Mouse (Mus musculus): ENCODE data around the gene Cabp7. TPM values are rescaled to one million over a fixed set of nuclear protein-coding genes. Genes with fewer than 3 reads are reported as not detected.

Gene Cabp7
- not detected in 2 replicates for polyA plus RNA-seq (2011; ENCODE audit: insufficient read depth, insufficient read length, low replicate concordance, missing spikeins)

DNA sequence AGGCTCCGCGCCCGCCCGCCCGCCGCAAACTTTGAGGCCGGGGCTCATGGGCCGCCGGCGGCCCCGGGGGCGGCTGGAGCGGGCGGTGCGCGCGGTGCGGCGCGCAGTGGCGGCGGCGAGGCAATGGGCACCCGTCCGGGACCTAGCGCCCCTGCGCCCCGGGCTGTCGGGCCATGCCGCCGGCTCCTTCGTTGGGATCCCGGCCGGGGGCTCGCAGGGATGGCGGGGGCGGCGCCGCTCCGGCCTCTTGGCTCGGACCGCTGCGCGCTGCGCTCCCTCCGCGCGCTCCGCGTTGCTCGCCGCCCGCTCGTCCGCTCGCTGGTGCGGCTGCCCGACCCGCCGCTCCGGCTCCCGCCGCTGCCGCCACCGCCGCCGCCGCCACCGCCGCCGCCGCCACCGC is at the start of gene Cabp7:
Gene Cabp7, minus strand, starts transcription at position 46 of the 400 bp plus-strand sequence.
- TF ChIP-seq POLR2A (IDR thresholded peaks at IDR 0.05; ENCODE audit: borderline replicate concordance, control insufficient read depth, low read depth, low read length) = no peak
- TF ChIP-seq CTCF (IDR thresholded peaks at IDR 0.05; ENCODE audit: control insufficient read depth, insufficient read depth, low read length) = no peak
- Histone ChIP-seq H3K4me3 (replicated peaks; ENCODE audit: control insufficient read depth, low read depth, low read length) (no peak within 1 kb of the TSS), H3K27ac (ENCODE audit: control insufficient read depth, insufficient read depth, low read depth, low read length, poor library complexity) (no peak within 1 kb of the TSS), H3K4me1 (ENCODE audit: control insufficient read depth, insufficient read depth, low read length) (no peaks in the 10 kb centered on the region)
- WGBS = 3% methylated on average over 71 of the region's 73 CpGs

DNA sequence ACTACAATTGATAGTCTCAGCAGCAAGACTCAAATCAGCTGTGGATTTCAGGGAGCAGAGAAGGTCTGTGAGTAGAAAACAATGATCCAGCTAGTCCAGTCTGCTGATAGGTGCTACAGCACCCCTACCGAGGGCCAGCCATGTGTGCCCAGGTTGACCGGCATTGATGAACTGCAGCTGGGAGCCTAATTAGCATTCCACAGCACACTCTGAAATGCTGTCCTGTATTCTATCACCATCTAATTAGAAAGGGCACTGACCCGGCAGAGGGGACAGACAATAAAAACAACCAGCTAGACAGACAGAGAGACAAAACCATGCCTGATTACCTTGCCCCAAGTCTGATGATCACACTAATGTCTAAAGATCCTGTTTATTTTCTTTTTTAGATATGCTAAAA is 46.4 kb upstream of the Cabp7 start:
- Histone ChIP-seq H3K4me3 (replicated peaks; ENCODE audit: control insufficient read depth, low read depth, low read length) (no peak overlapping the region), H3K27ac (ENCODE audit: control insufficient read depth, insufficient read depth, low read depth, low read length, poor library complexity) (no peak overlapping the region), H3K4me1 (ENCODE audit: control insufficient read depth, insufficient read depth, low read length) (no peaks in the 10 kb centered on the region)
- WGBS = 90% methylated on average over 3 of the region's 3 CpGs
- TF ChIP-seq POLR2A (IDR thresholded peaks at IDR 0.05; ENCODE audit: borderline replicate concordance, control insufficient read depth, low read depth, low read length) (no peak), CTCF (IDR thresholded peaks at IDR 0.05; ENCODE audit: control insufficient read depth, insufficient read depth, low read length) (no peak)

DNA sequence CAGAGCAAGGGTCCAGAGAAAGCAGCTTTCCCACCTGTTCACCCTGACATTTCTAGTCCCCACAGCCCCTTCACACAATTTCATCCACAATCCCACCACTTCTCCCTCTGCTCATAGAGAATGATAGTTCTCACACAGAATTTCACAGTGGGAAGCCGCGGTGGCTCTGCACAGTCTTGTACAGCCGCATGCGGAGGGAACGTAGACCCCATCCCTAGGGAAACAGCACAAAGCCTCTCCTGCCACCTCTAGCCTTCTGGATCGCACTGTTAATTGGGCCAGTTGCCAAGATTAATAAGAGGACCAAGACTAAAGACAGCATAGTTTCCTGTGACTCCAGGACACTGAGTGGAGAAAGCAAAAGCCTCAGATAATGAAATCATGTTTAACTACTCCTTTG is 45.0 kb upstream of the Cabp7 start:
- Histone ChIP-seq H3K27ac (ENCODE audit: control insufficient read depth, insufficient read depth, low read depth, low read length, poor library complexity) (no peak overlapping the region), H3K4me1 (ENCODE audit: control insufficient read depth, insufficient read depth, low read length) (no peaks in the 10 kb centered on the region), H3K4me3 (replicated peaks; ENCODE audit: control insufficient read depth, low read depth, low read length) (no peak overlapping the region)
- 86% methylated on average over 6 of the region's 6 CpGs for WGBS
- no peak for TF ChIP-seq CTCF (IDR thresholded peaks at IDR 0.05; ENCODE audit: control insufficient read depth, insufficient read depth, low read length)
- no peak for TF ChIP-seq POLR2A (IDR thresholded peaks at IDR 0.05; ENCODE audit: borderline replicate concordance, control insufficient read depth, low read depth, low read length)

DNA sequence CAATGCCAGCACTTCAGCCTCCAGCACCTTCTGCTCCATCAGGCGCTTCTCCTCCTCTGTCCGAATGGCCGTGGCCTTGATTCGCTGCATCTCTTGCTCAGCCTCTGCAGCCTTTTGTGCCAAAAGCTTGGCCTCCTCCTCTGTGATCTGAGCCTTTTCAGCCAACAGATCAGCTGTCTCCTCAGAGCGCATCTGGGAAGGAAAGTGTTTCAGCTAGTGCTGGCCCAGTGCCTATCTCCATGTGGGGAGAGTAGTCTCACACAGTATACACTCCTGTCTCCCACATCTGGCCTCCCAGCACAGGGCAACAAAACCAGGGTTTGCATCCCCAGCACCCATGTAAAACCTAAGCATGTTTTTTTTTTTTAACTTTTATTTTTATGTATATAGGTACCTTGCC is 43.1 kb upstream of the Cabp7 start:
- Histone ChIP-seq H3K4me1 (ENCODE audit: control insufficient read depth, insufficient read depth, low read length) (peaks cover 6% of the 10 kb centered on the region), H3K27ac (ENCODE audit: control insufficient read depth, insufficient read depth, low read depth, low read length, poor library complexity) (no peak overlapping the region), H3K4me3 (replicated peaks; ENCODE audit: control insufficient read depth, low read depth, low read length) (no peak overlapping the region)
- 85% methylated on average over 5 of the region's 5 CpGs for WGBS
- TF ChIP-seq POLR2A (IDR thresholded peaks at IDR 0.05; ENCODE audit: borderline replicate concordance, control insufficient read depth, low read depth, low read length) (no peak), CTCF (IDR thresholded peaks at IDR 0.05; ENCODE audit: control insufficient read depth, insufficient read depth, low read length) (no peak)

DNA sequence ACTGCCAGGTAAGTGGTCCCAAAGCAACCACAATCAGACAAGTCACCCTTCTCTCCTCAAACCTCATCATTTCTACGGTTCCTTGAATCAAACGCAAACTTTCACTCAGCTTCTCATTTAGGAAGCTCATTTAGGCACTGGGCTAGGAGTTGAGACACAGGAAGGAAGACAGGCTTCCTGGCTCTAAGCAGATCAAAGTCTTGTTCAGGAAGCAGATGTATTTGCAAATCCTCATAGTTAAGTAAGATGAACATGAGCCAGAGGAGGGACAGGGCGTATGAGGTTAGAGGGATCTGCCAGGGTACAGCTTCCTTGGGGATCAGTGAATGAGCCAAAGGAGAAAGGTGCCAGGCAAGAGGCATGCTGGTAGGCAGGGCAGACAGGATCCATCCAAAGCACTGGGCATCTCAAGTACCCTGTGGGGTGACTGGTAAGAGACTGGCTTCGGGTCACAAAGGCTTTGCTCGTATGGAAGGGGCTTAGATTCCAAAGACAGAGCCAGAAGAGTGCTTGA is 38.1 kb upstream of the Cabp7 start:
- Histone ChIP-seq H3K27ac (ENCODE audit: control insufficient read depth, insufficient read depth, low read depth, low read length, poor library complexity) (peak overlapping the region; percentile 36), H3K4me1 (ENCODE audit: control insufficient read depth, insufficient read depth, low read length) (peaks cover 9% of the 10 kb centered on the region), H3K4me3 (replicated peaks; ENCODE audit: control insufficient read depth, low read depth, low read length) (no peak overlapping the region)
- WGBS = 17% methylated on average over 5 of the region's 5 CpGs
- TF ChIP-seq POLR2A (IDR thresholded peaks at IDR 0.05; ENCODE audit: borderline replicate concordance, control insufficient read depth, low read depth, low read length) (no peak), CTCF (IDR thresholded peaks at IDR 0.05; ENCODE audit: control insufficient read depth, insufficient read depth, low read length) (no peak)

GRCm38 (mm10) chr11:4783116-4783515 is 36.5 kb upstream of the Cabp7 start:
- TF ChIP-seq POLR2A (IDR thresholded peaks at IDR 0.05; ENCODE audit: borderline replicate concordance, control insufficient read depth, low read depth, low read length) (no peak), CTCF (IDR thresholded peaks at IDR 0.05; ENCODE audit: control insufficient read depth, insufficient read depth, low read length) (no peak)
- Histone ChIP-seq H3K4me3 (replicated peaks; ENCODE audit: control insufficient read depth, low read depth, low read length) (no peak overlapping the region), H3K27ac (ENCODE audit: control insufficient read depth, insufficient read depth, low read depth, low read length, poor library complexity) (no peak overlapping the region), H3K4me1 (ENCODE audit: control insufficient read depth, insufficient read depth, low read length) (peaks cover 9% of the 10 kb centered on the region)
- WGBS = 33% methylated on average over 3 of the region's 3 CpGs

DNA sequence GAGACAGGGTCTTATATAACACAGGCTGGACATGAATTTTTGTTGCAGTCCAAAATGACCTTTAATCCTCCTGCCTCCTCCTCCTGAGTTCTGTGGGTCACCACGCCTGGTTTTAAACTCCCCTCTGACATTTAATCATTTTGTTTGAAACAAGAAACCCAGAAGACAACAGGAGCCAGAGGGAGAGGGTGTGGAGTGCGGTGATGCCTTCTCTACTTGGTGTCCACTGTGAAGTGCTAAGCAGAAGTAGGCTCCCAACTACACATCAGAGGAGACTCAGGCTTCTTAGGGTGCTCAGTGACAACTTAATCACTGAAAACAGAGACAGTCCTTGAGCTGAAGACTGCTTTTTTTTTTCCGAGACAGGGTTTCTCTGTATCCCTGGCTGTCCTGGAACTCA is 34.3 kb upstream of the Cabp7 start:
- WGBS = 87% methylated on average over 3 of the region's 3 CpGs
- TF ChIP-seq POLR2A (IDR thresholded peaks at IDR 0.05; ENCODE audit: borderline replicate concordance, control insufficient read depth, low read depth, low read length) (no peak), CTCF (IDR thresholded peaks at IDR 0.05; ENCODE audit: control insufficient read depth, insufficient read depth, low read length) (no peak)
- Histone ChIP-seq H3K4me3 (replicated peaks; ENCODE audit: control insufficient read depth, low read depth, low read length) (no peak overlapping the region), H3K4me1 (ENCODE audit: control insufficient read depth, insufficient read depth, low read length) (peaks cover 9% of the 10 kb centered on the region), H3K27ac (ENCODE audit: control insufficient read depth, insufficient read depth, low read depth, low read length, poor library complexity) (no peak overlapping the region)

DNA sequence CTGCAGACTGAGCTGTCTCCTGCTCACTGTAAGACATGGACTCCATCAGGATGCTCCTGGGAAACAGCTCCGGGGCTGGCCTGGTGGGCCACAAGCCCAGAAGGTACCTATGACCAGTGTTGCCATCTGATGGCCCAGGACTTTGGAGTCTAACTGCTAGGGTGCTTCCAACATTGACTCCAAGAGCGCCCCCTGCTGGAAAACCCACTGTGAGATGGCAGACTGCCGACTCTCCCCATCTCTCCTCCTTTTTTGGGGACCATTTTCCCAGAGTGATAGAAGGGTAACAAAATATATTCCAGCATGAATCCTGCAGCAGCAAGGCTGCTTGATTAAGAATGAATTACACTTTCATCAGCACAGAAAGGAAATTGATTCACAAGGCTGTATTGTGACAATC is 26.3 kb upstream of the Cabp7 start:
- H3K4me3 ChIP-seq (replicated peaks; ENCODE audit: control insufficient read depth, low read depth, low read length) = no peak overlapping the region
- H3K4me1 ChIP-seq (ENCODE audit: control insufficient read depth, insufficient read depth, low read length) = no peaks in the 10 kb centered on the region
- no peak overlapping the region for H3K27ac ChIP-seq (ENCODE audit: control insufficient read depth, insufficient read depth, low read depth, low read length, poor library complexity)
- TF ChIP-seq CTCF (IDR thresholded peaks at IDR 0.05; ENCODE audit: control insufficient read depth, insufficient read depth, low read length) (peak; percentile 60), POLR2A (IDR thresholded peaks at IDR 0.05; ENCODE audit: borderline replicate concordance, control insufficient read depth, low read depth, low read length) (no peak)
- 34% methylated on average over 3 of the region's 3 CpGs for WGBS

GRCm38 (mm10) chr11:4771756-4772155 is 25.2 kb upstream of the Cabp7 start:
- no peak for TF ChIP-seq POLR2A (IDR thresholded peaks at IDR 0.05; ENCODE audit: borderline replicate concordance, control insufficient read depth, low read depth, low read length)
- TF ChIP-seq CTCF (IDR thresholded peaks at IDR 0.05; ENCODE audit: control insufficient read depth, insufficient read depth, low read length) = no peak
- 86% methylated on average over 7 of the region's 7 CpGs for WGBS
- Histone ChIP-seq H3K4me3 (replicated peaks; ENCODE audit: control insufficient read depth, low read depth, low read length) (no peak overlapping the region), H3K4me1 (ENCODE audit: control insufficient read depth, insufficient read depth, low read length) (no peaks in the 10 kb centered on the region), H3K27ac (ENCODE audit: control insufficient read depth, insufficient read depth, low read depth, low read length, poor library complexity) (no peak overlapping the region)

Measured in bone marrow, adult 2 months (tissue).